Mouse (Mus musculus) thymus, adult 2 months (tissue): ENCODE data around the gene Smurf2. TPM values are rescaled to one million over a fixed set of nuclear protein-coding genes. Genes with fewer than 3 reads are reported as not detected.
"Not testable (repeated sequence)": the region's sequence is repeated elsewhere in the genome, so short reads cannot be mapped to it uniquely, and the experiment has no call there.

Experiments
- DNase-seq: peaks from one replicate; pipeline ENCODE4 v3.0.0; 2021
- H3K27ac ChIP-seq: fragments of 200-500 bp; 2 replicates; pipeline ENCODE4 v1.5.1; 2012; ENCODE audit warnings: low read length, control low read depth; ENCODE audit not compliant: control insufficient read depth, insufficient read depth
- H3K27me3 ChIP-seq: fragments of 200-500 bp; 2 replicates; pipeline ENCODE4 v1.6.1; 2012; ENCODE audit warnings: mild to moderate bottlenecking, low read length, moderate library complexity, mixed read lengths; ENCODE audit not compliant: control insufficient read depth, insufficient read depth
- H3K36me3 ChIP-seq: fragments of 200-500 bp; 2 replicates; pipeline ENCODE4 v1.6.1; 2012; ENCODE audit warnings: mild to moderate bottlenecking, low read length, moderate library complexity; ENCODE audit not compliant: control insufficient read depth, insufficient read depth
- H3K4me1 ChIP-seq: fragments of 200-500 bp; replicated peaks from 2 replicates; pipeline ENCODE4 v1.6.1; 2012; ENCODE audit warnings: low read length; ENCODE audit not compliant: control insufficient read depth, insufficient read depth
- H3K4me3 ChIP-seq: fragments of 200-500 bp; 2 replicates; pipeline ENCODE4 v1.5.1; 2012; ENCODE audit warnings: mild to moderate bottlenecking, low read length, control low read depth, moderate library complexity; ENCODE audit not compliant: control insufficient read depth, insufficient read depth
- CTCF ChIP-seq: fragments of 200-500 bp; IDR thresholded peaks from 2 replicates; pipeline ENCODE4 v1.5.1; 2012; ENCODE audit warnings: mild to moderate bottlenecking, control low read depth, low read length, moderate library complexity, borderline replicate concordance; ENCODE audit not compliant: control insufficient read depth, poor library complexity, insufficient read depth; ENCODE audit errors: extremely low read depth
- POLR2A ChIP-seq: fragments of 200-500 bp; IDR thresholded peaks from 2 replicates; pipeline ENCODE4 v1.6.1; 2012; ENCODE audit warnings: mild to moderate bottlenecking, low read length, control low read depth, moderate library complexity; ENCODE audit not compliant: control insufficient read depth, poor library complexity, insufficient read depth; ENCODE audit errors: extremely low read depth
- WGBS: fragments of 180-500 bp; shearing (Covaris S2); methylation state at CpG from one replicate; pipeline ENCODE4 v1.1.7; 2018; 5-methylcytosine and 5-hydroxymethylcytosine counted together
- polyA plus RNA-seq: library from polyadenylated mRNA; depleted of rRNA; stranded (reverse); fragments of >200 nt; gene quantifications from 2 replicates; pipeline ENCODE4 v1.2.3, GENCODE M21; 2012

The Smurf2 gene
- polyA plus RNA-seq, 1 experiment: 9.9 TPM

- DNase-seq: peak; percentile 88
Measured at GRCm38 (mm10) chr11:106787131-106788025, 133.1 kb downstream of the Smurf2 start.

GRCm38 (mm10) chr11:106785043-106785442 is 135.5 kb downstream of the Smurf2 start:
- Histone ChIP-seq H3K27me3 (no peaks in the 10 kb centered on the region), H3K36me3 (peaks cover 67% of the 10 kb centered on the region), H3K27ac (no peak overlapping the region), H3K4me1 (0 out of 2 replicates have a peak, but pooled peaks cover 2% of the 10 kb centered on the region), H3K4me3 (no peak overlapping the region)
- no peak for DNase-seq
- TF ChIP-seq CTCF (no peak), POLR2A (no peak)
- WGBS: 73% methylated on average over 1 of the region's 1 CpGs

More at GRCm38 (mm10) chr11:106787131-106788025, 133.1 kb downstream of the Smurf2 start:
- Histone ChIP-seq H3K27ac (peak overlapping the region; percentile 75), H3K36me3 (peaks cover 49% of the 10 kb centered on the region), H3K4me3 (peak overlapping the region; percentile 78), H3K27me3 (no peaks in the 10 kb centered on the region), H3K4me1 (0 out of 2 replicates have a peak, but pooled peaks cover 2% of the 10 kb centered on the region)
- TF ChIP-seq CTCF (0 out of 2 replicates have a peak, but pooled peaks have one; percentile 34), POLR2A (peak; percentile 72)
- WGBS: under 1% methylated on average over 65 of the region's 65 CpGs

GRCm38 (mm10) chr11:106784476-106784875 is 136.0 kb downstream of the Smurf2 start:
- TF ChIP-seq POLR2A (no peak), CTCF (no peak)
- no peak for DNase-seq
- Histone ChIP-seq H3K4me1 (no peaks in the 10 kb centered on the region), H3K4me3 (no peak overlapping the region), H3K27ac (no peak overlapping the region), H3K27me3 (no peaks in the 10 kb centered on the region), H3K36me3 (peaks cover 68% of the 10 kb centered on the region)
- 75% methylated on average over 2 of the region's 2 CpGs for WGBS

- no peak for DNase-seq
- Histone ChIP-seq H3K36me3 (peaks cover 68% of the 10 kb centered on the region), H3K27ac (no peak overlapping the region), H3K4me1 (no peaks in the 10 kb centered on the region), H3K27me3 (no peaks in the 10 kb centered on the region), H3K4me3 (no peak overlapping the region)
- TF ChIP-seq POLR2A (no peak), CTCF (no peak)
- WGBS: 88% methylated on average over 9 of the region's 9 CpGs
Measured at GRCm38 (mm10) chr11:106782841-106783764, 137.4 kb downstream of the Smurf2 start.

GRCm38 (mm10) chr11:106782271-106782670 is 138.2 kb downstream of the Smurf2 start:
- H3K36me3 ChIP-seq: peaks cover 68% of the 10 kb centered on the region
- not testable (repeated sequence) for DNase-seq, H3K4me1 ChIP-seq, H3K27ac ChIP-seq, H3K4me3 ChIP-seq, H3K27me3 ChIP-seq
- WGBS: 95% methylated on average over 7 of the region's 7 CpGs

- H3K4me1 ChIP-seq: no peaks in the 10 kb centered on the region
- peaks cover 61% of the 10 kb centered on the region for H3K36me3 ChIP-seq
- no peak overlapping the region for H3K27ac ChIP-seq
- no peaks in the 10 kb centered on the region for H3K27me3 ChIP-seq
- TF ChIP-seq CTCF: no peak
- no peak for TF ChIP-seq POLR2A
- no peak for DNase-seq
- no peak overlapping the region for H3K4me3 ChIP-seq
- 93% methylated on average over 6 of the region's 6 CpGs for WGBS
Measured at GRCm38 (mm10) chr11:106780590-106781220, 139.8 kb downstream of the Smurf2 start.
